Mouse (Mus musculus) left cerebral cortex, postnatal 36 days (tissue): Measurements from ENCODE around the gene Ttll11. TPM values are rescaled to one million over a fixed set of nuclear protein-coding genes. Genes with fewer than 3 reads are reported as not detected.

Experiments
- DNase-seq, 2 experiments: peaks; one replicate each; pipeline ENCODE4 v3.0.0; 2021 to 2022; ENCODE audit warnings: low spot score in 2 of 2, mixed read lengths in 1 of 2
- intact Hi-C: fragments of 180-260 bp; cut with DNase I; formaldehyde crosslinking; loops from one replicate; pipeline ENCODE4 v1.15.1; 2025
- total RNA-seq, 2 experiments: library from RNA; stranded (reverse); gene quantifications; 2 replicates each; pipeline ENCODE4 v1.2.3; 2021

Gene Ttll11
- total RNA-seq, 2 experiments from 2014 or later: 38.0 to 42.8 TPM

GRCm38 (mm10) chr2:35797998-35798397 lies 181.7 kb downstream of the Ttll11 start:
- no peak for DNase-seq
- intact Hi-C loops: no loop called here

- no peak for DNase-seq
- intact Hi-C loops: no loop called here
These were observed 190.1 kb downstream of the Ttll11 start for GRCm38 (mm10) chr2:35789362-35790326.

GRCm38 (mm10) chr2:35785877-35786276 lies 193.8 kb downstream of the Ttll11 start:
- intact Hi-C loops: no loop called here
- DNase-seq: no peak

- DNase-seq: no peak
- intact Hi-C loops: no loop called here
These were observed 196.3 kb downstream of the Ttll11 start for GRCm38 (mm10) chr2:35783368-35783767.

GRCm38 (mm10) chr2:35779266-35779665 lies 200.4 kb downstream of the Ttll11 start:
- peak; percentile 18 to 38 for DNase-seq

GRCm38 (mm10) chr2:35776935-35777334 lies 202.8 kb downstream of the Ttll11 start:
- peak; percentile 36 to 45 for DNase-seq

More at GRCm38 (mm10) chr2:35779266-35779665, 200.4 kb downstream of the Ttll11 start:
- intact Hi-C loops: no loop called here

GRCm38 (mm10) chr2:35775651-35776055 lies 204.1 kb downstream of the Ttll11 start:
- intact Hi-C loops: no loop called here
- peak; percentile 58 to 72 for DNase-seq

More at GRCm38 (mm10) chr2:35776935-35777334, 202.8 kb downstream of the Ttll11 start:
- intact Hi-C loops: no loop called here

GRCm38 (mm10) chr2:35770541-35770940 lies 209.2 kb downstream of the Ttll11 start:
- intact Hi-C loops: no loop called here
- DNase-seq: no peak

GRCm38 (mm10) chr2:35769398-35769797 lies 210.3 kb downstream of the Ttll11 start:
- intact Hi-C loops: loop anchor here (2.0 kb wide), 1 partner anchor 77 kb away; no protein-coding TSS in a partner anchor
- DNase-seq: no peak

GRCm38 (mm10) chr2:35768538-35769238 lies 211.0 kb downstream of the Ttll11 start:
- DNase-seq: peak; percentile 81 to 84
- intact Hi-C loops: loop anchor here (2.0 kb wide), 1 partner anchor 78 kb away; no protein-coding TSS in a partner anchor

GRCm38 (mm10) chr2:35767834-35768537 lies 211.7 kb downstream of the Ttll11 start:
- intact Hi-C loops: loop anchor here (2.0 kb wide), 1 partner anchor 79 kb away; no protein-coding TSS in a partner anchor

GRCm38 (mm10) chr2:35764328-35764727 lies 215.4 kb downstream of the Ttll11 start:
- intact Hi-C loops: no loop called here
- no peak for DNase-seq

More at GRCm38 (mm10) chr2:35767834-35768537, 211.7 kb downstream of the Ttll11 start:
- DNase-seq: peak; percentile 77 to 85

GRCm38 (mm10) chr2:35763818-35764217 lies 215.9 kb downstream of the Ttll11 start:
- intact Hi-C loops: no loop called here
- DNase-seq: no peak

- intact Hi-C loops: no loop called here
- DNase-seq: no peak
These were observed 218.3 kb downstream of the Ttll11 start for GRCm38 (mm10) chr2:35761458-35761857.

GRCm38 (mm10) chr2:35760867-35761266 lies 218.8 kb downstream of the Ttll11 start:
- DNase-seq: no peak
- intact Hi-C loops: no loop called here

- no peak for DNase-seq
- intact Hi-C loops: no loop called here
These were observed 219.4 kb downstream of the Ttll11 start for GRCm38 (mm10) chr2:35760352-35760751.

- intact Hi-C loops: no loop called here
- DNase-seq: no peak
These were observed 223.2 kb downstream of the Ttll11 start for GRCm38 (mm10) chr2:35756467-35756866.

- no peak for DNase-seq
- intact Hi-C loops: no loop called here
These were observed 227.8 kb downstream of the Ttll11 start for GRCm38 (mm10) chr2:35751781-35752505.
